Mouse (Mus musculus): ENCODE data around the gene 1700080E11Rik.
"Not testable (repeated sequence)": the region's sequence is repeated elsewhere in the genome, so short reads cannot be mapped to it uniquely, and the experiment has no call there.

The 1700080E11Rik gene

GRCm38 (mm10) chr9:105144992-105145391 is at the start of gene 1700080E11Rik:
Gene 1700080E11Rik (minus strand): TSS chr9:105145092.
- DNase-seq, result no peak

GRCm38 (mm10) chr9:105186725-105187124 is 41.8 kb upstream of the 1700080E11Rik start:
- DNase-seq, result no peak

- DNase-seq, result no peak
These were observed 37.5 kb upstream of the 1700080E11Rik start for GRCm38 (mm10) chr9:105182392-105182791.

GRCm38 (mm10) chr9:105139204-105139603 is 5.7 kb downstream of the 1700080E11Rik start:
- no peak for DNase-seq

- no peak for DNase-seq
These were observed 8.5 kb downstream of the 1700080E11Rik start for GRCm38 (mm10) chr9:105136404-105136803.

GRCm38 (mm10) chr9:105134536-105134935 is 10.4 kb downstream of the 1700080E11Rik start:
- no peak for DNase-seq

- DNase-seq, result no peak
These were observed 12.9 kb downstream of the 1700080E11Rik start for GRCm38 (mm10) chr9:105132002-105132367.

GRCm38 (mm10) chr9:105131253-105132001 is 13.5 kb downstream of the 1700080E11Rik start, which contains the start of gene Nudt16:
Gene Nudt16 (minus strand): TSS chr9:105131824.
- DNase-seq, result peak; percentile 90

GRCm38 (mm10) chr9:105130331-105130730 is 14.6 kb downstream of the 1700080E11Rik start:
- DNase-seq, result no peak

GRCm38 (mm10) chr9:105125206-105125605 is 19.7 kb downstream of the 1700080E11Rik start:
- DNase-seq, result not testable (repeated sequence)

- no peak for DNase-seq
These were observed 41.0 kb downstream of the 1700080E11Rik start for GRCm38 (mm10) chr9:105103893-105104292.

- DNase-seq, result no peak
These were observed 43.0 kb downstream of the 1700080E11Rik start for GRCm38 (mm10) chr9:105101911-105102310.

- no peak for DNase-seq
These were observed 43.9 kb downstream of the 1700080E11Rik start for GRCm38 (mm10) chr9:105100807-105101570.

All from lung, postnatal 14 days (tissue).